Mouse (Mus musculus) retina, adult 2 months (tissue): ENCODE measurements around the gene Adi1.

ENCODE experiments used
- DNase-seq: peaks from one replicate; pipeline ENCODE4 v3.0.0-alpha.2; 2012; ENCODE audit warnings: low read depth, low spot score

Gene Adi1

DNA sequence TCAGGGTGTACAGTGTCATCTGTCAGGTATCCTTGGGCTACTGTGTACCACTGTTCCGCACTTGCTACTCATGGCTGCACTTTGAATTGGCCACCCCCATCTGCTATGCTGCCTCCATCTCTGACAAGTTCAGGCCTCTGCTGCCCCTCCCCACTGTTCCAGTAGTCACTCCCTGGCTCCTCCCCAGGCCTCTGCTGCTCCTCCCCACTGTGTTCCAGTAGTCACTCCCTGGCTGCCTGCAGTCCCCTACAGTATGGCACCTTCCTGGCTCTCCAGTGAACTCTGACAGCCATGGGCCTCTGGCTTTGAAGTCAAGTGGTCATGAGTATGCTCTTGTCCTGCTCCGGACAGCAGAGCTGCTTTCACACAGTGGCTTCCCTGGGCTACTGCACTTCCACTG lies 19.2 kb downstream of the Adi1 start:
- no peak for DNase-seq

DNA sequence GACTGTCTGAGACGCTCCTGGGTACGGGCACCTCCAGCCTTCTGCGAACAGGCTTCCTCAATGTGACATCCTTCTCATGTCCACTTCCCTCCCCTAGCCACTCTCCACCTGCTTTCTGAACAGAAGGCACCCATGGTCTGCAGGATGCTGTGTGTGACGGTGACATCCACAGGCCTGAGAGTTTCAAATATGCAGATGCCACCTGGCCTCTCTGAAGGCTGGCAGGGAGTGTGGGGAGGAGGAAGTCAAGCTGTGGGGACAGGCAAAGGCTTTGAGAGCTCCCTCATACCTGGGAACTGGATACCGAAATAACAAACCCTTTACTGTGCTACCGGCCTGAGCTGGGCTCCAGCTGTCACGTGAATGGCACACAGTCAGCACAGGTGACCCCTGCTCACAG lies 19.7 kb downstream of the Adi1 start:
- no peak for DNase-seq

- no peak for DNase-seq
These were observed 23.0 kb downstream of the Adi1 start for GRCm38 (mm10) chr12:28697821-28698595.

DNA sequence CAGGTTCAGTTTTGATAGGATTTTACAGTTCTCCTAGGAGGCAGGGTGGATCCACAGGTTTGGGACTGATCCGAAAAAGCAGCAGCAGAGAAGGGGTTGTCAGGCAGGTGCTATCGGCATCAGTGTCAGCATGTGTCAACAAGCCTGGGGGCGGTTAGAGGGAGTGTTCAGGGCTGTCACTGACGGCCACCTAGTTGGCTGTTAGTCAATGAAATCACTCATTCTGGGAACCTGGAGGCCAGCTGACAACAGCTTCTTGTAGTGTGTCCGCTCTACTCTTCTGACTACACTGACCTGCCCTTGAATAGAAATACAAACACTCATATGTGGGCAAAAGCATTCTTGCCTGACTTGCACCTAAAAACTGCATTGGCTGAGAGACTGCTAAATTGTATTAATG lies 24.1 kb downstream of the Adi1 start:
- no peak for DNase-seq

GRCm38 (mm10) chr12:28699656-28700055 lies 24.6 kb downstream of the Adi1 start:
- peak; percentile 55 for DNase-seq

- no peak for DNase-seq
These were observed 25.1 kb downstream of the Adi1 start for GRCm38 (mm10) chr12:28700101-28700511.

DNA sequence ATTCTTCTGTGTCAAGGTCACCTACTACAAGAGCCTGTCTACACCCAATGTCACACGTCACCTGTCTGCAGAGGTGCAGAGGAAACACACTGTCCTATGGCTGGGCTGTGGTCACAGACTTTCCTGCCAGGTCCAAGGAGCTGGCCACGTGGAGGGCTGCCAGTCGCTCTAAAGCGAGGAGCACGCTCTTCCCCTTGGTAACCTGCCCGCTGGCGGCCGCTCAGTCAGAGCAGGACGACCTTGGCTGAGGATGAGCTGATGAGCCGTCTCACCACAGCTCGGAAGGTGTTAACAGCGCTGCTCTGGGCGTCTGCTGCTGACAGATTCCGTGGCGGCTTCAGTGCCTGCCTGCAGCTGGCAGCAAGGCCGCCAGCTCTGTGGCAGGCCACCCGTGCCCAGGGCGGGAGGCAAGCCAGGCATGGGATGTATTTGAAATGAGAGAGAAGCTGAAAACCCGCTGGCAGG lies 25.6 kb downstream of the Adi1 start:
- DNase-seq: no peak

DNA sequence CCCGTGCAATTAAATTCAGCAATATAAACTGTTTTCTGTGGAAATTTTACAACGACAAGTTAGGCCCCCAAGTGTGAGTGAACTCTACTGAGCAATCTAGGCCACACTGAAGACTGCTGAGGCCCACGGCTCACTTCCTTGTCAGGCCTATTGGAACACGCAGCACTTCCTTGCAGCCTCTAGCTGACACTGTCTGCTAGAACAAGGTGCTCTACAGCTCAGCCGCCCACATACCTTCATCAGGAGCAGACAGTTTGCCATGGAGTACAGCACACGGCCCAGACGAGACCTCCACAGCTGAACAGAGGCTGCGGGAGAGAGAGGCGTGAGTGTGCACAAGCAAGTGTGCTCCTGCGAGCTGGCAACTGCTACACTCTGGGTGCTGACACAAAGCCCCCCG lies 26.3 kb downstream of the Adi1 start:
- DNase-seq: no peak

- DNase-seq: no peak
These were observed 29.4 kb downstream of the Adi1 start for GRCm38 (mm10) chr12:28704381-28704780.

DNA sequence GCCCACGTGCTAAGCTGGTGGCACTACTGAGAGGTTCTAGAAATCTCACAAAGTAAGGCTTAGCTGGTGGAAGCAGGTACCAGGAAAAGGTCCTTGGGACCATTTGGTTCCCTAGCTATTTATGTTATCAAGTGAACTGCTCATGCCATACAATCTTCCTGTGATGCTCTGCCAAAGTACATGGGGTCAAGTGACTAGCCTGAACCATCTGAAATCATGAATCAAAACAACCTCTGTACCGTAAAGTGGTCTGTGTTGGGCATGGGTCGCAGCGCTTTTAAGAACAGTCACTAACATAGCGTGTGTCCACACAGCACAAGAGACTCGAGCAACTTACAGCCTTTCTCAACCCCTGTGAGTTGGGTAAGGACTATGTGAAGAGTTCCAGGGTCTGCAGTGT lies 30.2 kb downstream of the Adi1 start:
- DNase-seq: no peak

- DNase-seq: no peak
These were observed 33.1 kb downstream of the Adi1 start for GRCm38 (mm10) chr12:28708154-28708553.

DNA sequence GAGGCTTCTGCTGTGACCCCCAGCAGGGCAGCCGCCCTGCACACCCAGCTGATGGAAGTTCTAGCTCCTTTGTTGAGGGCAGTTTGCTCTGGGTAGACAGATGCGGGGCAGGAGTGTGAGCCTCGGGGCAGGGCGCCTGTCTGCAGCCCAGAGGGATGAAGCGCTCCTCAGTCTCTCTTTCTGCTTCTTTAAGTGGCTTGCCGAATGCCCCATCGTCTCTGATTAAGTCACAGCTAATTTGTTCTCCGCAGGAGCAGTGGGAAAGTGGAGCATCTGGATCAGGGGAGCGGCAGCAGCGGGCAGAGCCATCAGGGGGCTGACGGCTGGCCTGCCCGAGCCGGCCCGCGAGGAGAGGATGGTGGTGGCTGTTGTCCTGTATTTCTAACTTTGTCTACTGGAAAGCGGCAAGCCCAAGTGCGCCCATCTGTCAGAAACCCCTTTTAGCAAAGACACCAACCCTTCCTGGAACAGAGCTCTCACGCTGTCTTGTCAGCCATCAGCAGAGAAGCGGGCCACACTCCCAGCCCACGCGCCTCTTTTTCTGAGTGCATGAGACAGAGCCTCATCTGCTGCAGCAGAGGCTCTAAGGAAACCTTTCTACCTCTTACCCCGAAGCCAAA lies 35.6 kb downstream of the Adi1 start:
- DNase-seq: no peak

DNA sequence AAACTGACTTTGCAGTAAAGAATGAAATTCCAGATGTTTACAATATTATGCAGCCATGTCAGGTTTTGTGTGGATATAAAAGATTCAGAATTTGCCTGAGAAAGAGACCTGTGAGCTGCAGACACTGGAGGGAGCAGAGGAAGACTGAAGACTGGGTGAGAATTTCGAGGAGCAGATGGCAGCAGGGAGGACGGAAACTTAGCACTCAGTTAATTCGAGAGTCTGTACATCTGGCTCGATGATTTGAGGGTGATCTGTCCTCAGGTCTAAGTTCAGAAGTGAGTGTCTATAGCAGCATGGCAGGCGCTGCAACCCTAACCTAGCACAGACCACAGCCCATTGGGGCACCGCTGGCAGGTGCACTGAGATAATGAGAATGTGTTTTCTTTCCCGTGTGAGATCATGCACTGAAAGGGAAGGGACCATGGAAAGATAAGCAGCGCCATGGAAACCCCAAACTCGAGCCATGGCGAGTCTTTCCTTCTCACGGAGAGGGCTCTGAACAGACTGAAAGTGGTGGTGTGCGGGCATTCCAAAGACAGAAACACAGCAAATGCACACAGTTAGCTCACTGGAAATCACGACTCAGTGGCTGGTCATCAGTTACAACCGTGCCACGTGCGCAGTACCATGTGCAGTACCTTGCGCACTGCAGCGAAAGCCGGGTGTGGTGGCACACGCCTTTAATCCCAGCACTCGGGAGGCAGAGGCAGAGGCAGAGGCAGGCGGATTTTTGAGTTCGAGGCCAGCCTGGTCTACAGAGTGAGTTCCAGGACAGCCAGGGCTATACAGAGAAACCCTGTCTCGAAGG lies 40.0 kb downstream of the Adi1 start:
- no peak for DNase-seq

GRCm38 (mm10) chr12:28717066-28717465 lies 42.0 kb downstream of the Adi1 start:
- no peak for DNase-seq

DNA sequence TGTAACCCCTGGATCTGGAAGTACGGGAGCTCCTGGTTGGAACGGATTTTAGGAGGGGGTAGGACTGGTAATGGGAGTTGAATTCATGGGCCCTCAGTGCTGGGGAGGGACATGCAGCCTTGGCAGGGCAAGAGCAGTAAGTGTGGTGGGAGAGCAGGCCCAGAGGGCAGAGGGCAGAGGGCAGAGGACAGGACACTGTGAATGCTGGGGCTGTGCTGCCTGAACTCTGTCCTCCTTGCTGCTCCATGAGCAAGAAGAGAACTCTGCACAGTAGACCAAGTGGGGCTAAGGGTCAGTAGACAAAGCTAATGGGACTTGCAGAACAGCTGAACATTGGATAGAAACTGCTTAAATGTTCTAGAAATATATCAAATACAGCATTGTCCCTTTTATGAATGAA lies 43.1 kb downstream of the Adi1 start:
- no peak for DNase-seq

DNA sequence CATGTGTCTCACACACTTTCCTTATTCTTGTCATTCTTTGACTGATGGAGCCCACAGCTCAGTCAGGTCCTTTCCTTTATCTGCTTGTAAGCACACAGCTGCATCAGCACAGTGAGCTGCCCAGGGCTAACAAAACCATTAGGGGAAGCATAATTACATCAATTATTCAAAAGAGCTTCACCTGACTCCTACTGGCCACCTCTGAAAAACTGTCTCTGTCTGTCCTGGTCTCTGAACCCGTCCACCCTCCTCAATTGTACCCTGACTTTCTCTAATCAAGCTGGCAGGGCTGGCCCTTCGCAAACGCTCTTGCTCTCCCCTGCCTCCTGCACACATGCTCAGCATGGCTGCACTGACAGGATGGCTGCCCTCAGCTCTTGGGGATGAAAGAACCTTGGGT lies 49.3 kb downstream of the Adi1 start:
- DNase-seq: no peak

- DNase-seq: no peak
These were observed 51.2 kb downstream of the Adi1 start for GRCm38 (mm10) chr12:28726204-28726603.

DNA sequence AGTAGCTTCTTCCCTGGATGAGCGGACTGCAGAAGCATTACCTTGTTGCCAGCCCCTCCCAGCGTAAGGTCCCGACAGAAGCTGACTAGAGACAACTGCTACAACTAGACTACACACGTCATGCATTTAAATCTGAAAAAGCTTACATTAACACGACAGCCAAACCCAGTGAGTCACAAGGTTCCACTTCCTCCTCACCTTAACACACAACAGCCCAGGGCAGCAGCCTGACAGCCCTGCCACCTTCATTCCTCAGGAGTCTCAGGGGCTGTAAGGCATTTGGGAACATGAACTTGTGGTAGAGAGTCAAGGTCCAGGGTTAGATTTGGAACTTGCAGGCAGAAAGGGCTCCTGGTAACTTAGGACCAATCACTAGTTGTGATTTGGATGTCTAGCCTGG lies 52.0 kb downstream of the Adi1 start:
- no peak for DNase-seq
